20 mouse cellular contexts compared by ENCODE assay signal in the genomic region with DNA sequence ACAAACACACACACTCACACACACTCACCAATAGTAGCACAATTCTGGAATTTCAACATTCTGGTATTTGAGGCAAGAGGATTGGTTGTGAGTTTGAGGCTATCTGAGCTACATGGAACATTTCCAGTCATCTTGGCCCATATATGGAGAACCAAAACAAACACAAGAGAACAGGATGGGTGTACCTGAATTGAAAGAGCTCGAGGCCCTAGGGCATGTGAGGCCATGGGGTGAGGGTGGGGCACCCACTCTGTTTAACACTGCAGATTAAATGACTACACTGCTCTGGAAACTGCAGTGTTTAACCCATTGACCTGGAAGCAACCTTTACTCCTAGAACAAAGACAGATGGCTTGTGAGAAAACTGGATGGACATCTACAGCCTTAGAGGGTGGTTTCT. TPM values are rescaled to one million over a fixed set of nuclear protein-coding genes. Genes with fewer than 3 reads are reported as not detected.
DNase-seq lines count a peak whose midpoint lies in the region; ATAC-seq and TF ChIP-seq lines count a peak whose summit lies in the region.
"Had no signal": no experiment of that assay in that cellular context is flagged by ENCODE, and none has a peak within 500 bp of the region (broad histone marks: within the 10 kb centered on the region; RNA-seq: fewer than 3 reads in every experiment).

No protein-coding gene starts in this region.

- WGBS in liver, embryonic 12.5 days (ENCODE audit: insufficient replicate concordance), result 17% methylated on average over 1 of the region's 1 CpGs
- WGBS in midbrain, postnatal 0 days, result 50% methylated on average over 1 of the region's 1 CpGs

- H3K36me3 ChIP-seq in liver, embryonic 12.5 days, result no peaks in the 10 kb centered on the region
- H3K36me3 ChIP-seq in midbrain, postnatal 0 days (ENCODE audit: insufficient read depth, low read length), result no peaks in the 10 kb centered on the region
- H3K36me3 ChIP-seq: embryonic facial prominence, embryonic 12.5 days; heart, embryonic 13.5 days; hindbrain, embryonic 10.5 days; neural tube, embryonic 15.5 days had no signal

- H3K27ac ChIP-seq in liver, embryonic 12.5 days, result no peak overlapping the region
- no peak overlapping the region for H3K27ac ChIP-seq in midbrain, postnatal 0 days (ENCODE audit: low read depth, low read length)
- H3K27ac ChIP-seq: embryonic facial prominence, embryonic 12.5 days; heart, embryonic 13.5 days; hindbrain, embryonic 10.5 days; neural tube, embryonic 15.5 days had no signal

- no peak overlapping the region for H3K4me2 ChIP-seq in liver, embryonic 12.5 days
- no peak overlapping the region for H3K4me2 ChIP-seq in midbrain, postnatal 0 days (ENCODE audit: low read depth, low read length, poor library complexity, severe bottlenecking)
- H3K4me2 ChIP-seq: embryonic facial prominence, embryonic 12.5 days; heart, embryonic 13.5 days; neural tube, embryonic 15.5 days had no signal

- H3K9ac ChIP-seq in liver, embryonic 12.5 days, result no peak overlapping the region
- H3K9ac ChIP-seq in midbrain, postnatal 0 days (replicated peaks; ENCODE audit: low read length, poor library complexity, severe bottlenecking), result no peak overlapping the region
- H3K9ac ChIP-seq: embryonic facial prominence, embryonic 12.5 days; heart, embryonic 13.5 days; neural tube, embryonic 15.5 days had no signal

- H3K27me3 ChIP-seq in liver, embryonic 12.5 days (replicated peaks), result no peaks in the 10 kb centered on the region
- no peaks in the 10 kb centered on the region for H3K27me3 ChIP-seq in midbrain, postnatal 0 days (ENCODE audit: insufficient read depth, low read length)
- H3K27me3 ChIP-seq: embryonic facial prominence, embryonic 12.5 days; heart, embryonic 13.5 days; neural tube, embryonic 15.5 days had no signal

- H3K9me3 ChIP-seq in liver, embryonic 12.5 days (replicated peaks), result no peaks in the 10 kb centered on the region
- H3K9me3 ChIP-seq in midbrain, postnatal 0 days (ENCODE audit: low read length), result no peaks in the 10 kb centered on the region
- H3K9me3 ChIP-seq: embryonic facial prominence, embryonic 12.5 days; heart, embryonic 13.5 days; hindbrain, embryonic 10.5 days; neural tube, embryonic 15.5 days had no signal

- H3K4me3 ChIP-seq in liver, embryonic 12.5 days, result no peak overlapping the region
- no peak overlapping the region for H3K4me3 ChIP-seq in midbrain, postnatal 0 days (ENCODE audit: low read depth, low read length)
- H3K4me3 ChIP-seq: embryonic facial prominence, embryonic 12.5 days; heart, embryonic 13.5 days; hindbrain, embryonic 10.5 days; neural tube, embryonic 15.5 days had no signal

- H3K4me1 ChIP-seq in liver, embryonic 12.5 days, result peaks cover 39% of the 10 kb centered on the region
- H3K4me1 ChIP-seq in midbrain, postnatal 0 days (ENCODE audit: insufficient read depth, low read length), result no peaks in the 10 kb centered on the region
- H3K4me1 ChIP-seq: embryonic facial prominence, embryonic 12.5 days; heart, embryonic 13.5 days; hindbrain, embryonic 10.5 days; neural tube, embryonic 15.5 days had no signal

- peak; percentile 50; the same call in 1 of the 2 replicates for ATAC-seq in liver, embryonic 12.5 days
- ATAC-seq in CD4-positive, CD25-positive, alpha-beta regulatory T cell, adult 4 months, result peak; percentile 76
- ATAC-seq in activated CD4-positive, CD25-positive, alpha-beta regulatory T cell, adult 4 months, result peak; percentile 83
- no peak for ATAC-seq in granulocyte monocyte progenitor cell, adult 5-6 weeks (replicated peaks; ENCODE audit: poor library complexity, severe bottlenecking)
- ATAC-seq in midbrain, postnatal 0 days (ENCODE audit: low FRiP score), result no peak

- DNase-seq in liver, result no peak
- peak; percentile 51 for DNase-seq in naive thymus-derived CD4-positive, alpha-beta T cell, adult 2 months (ENCODE audit: low read depth)
- no peak for DNase-seq in midbrain, postnatal 0 days (ENCODE audit: low spot score)
- no peak for DNase-seq in spleen, postnatal 14 days (ENCODE audit: low spot score in 2 of 2)
- DNase-seq: cerebellum, adult 18-20 months; gastrocnemius, postnatal 36 days; layer of hippocampus, postnatal 36 days; left cerebral cortex, postnatal 4 days; spleen, adult 18-20 months; thymus, adult 2 months had no signal

- no peak for TF ChIP-seq CTCF in midbrain, postnatal 0 days (IDR thresholded peaks at IDR 0.05)

RNA-seq across cellular contexts. Expression of a gene that starts 8.0 kb away (rescaled TPM):
- 79.8 and 82.7 TPM in 2 replicates for polyA plus RNA-seq in liver, embryonic 12.5 days (2016; fragmentation: Nextera tagmentation; extraction: Ambion mirVana)
- 10 to 100 TPM; 17.8 to 30.3 TPM for polyA plus RNA-seq in CD4-positive, CD25-positive, alpha-beta regulatory T cell, adult 4 months (2017; shearing (Covaris generic))
- 10 to 100 TPM; 31.8 to 35.4 TPM for polyA plus RNA-seq in activated CD4-positive, CD25-positive, alpha-beta regulatory T cell, adult 4 months (2017; shearing (Covaris generic))
- 64.1 and 73.3 TPM in 2 replicates for total RNA-seq in granulocyte monocyte progenitor cell, adult 5-6 weeks (2014; fragmentation: Nextera tagmentation)
- total RNA-seq in granulocyte monocyte progenitor cell, adult 5-6 weeks (2017), result 92.7 and 98.3 TPM in 2 replicates
- total RNA-seq in midbrain, postnatal 0 days (2014; rRNA removed), result 116 and 133 TPM in 2 replicates
- 49.1 and 55.8 TPM in 2 replicates for polyA plus RNA-seq in midbrain, postnatal 0 days (2015; fragmentation: Nextera tagmentation; extraction: Ambion mirVana)

RNA-seq across cellular contexts. Expression of a gene that starts 8.4 kb away (rescaled TPM):
- polyA plus RNA-seq in liver, embryonic 12.5 days (2016; fragmentation: Nextera tagmentation; extraction: Ambion mirVana), result 1.2 and 1.9 TPM in 2 replicates
- polyA plus RNA-seq in CD4-positive, CD25-positive, alpha-beta regulatory T cell, adult 4 months (2017; shearing (Covaris generic)), result not detected
- polyA plus RNA-seq in activated CD4-positive, CD25-positive, alpha-beta regulatory T cell, adult 4 months (2017; shearing (Covaris generic)), result not detected
- total RNA-seq in granulocyte monocyte progenitor cell, adult 5-6 weeks (2014; fragmentation: Nextera tagmentation), result not detected in 2 replicates
- not detected in 2 replicates for total RNA-seq in granulocyte monocyte progenitor cell, adult 5-6 weeks (2017)
- total RNA-seq in midbrain, postnatal 0 days (2014; rRNA removed), result not detected in 2 replicates
- polyA plus RNA-seq in midbrain, postnatal 0 days (2015; fragmentation: Nextera tagmentation; extraction: Ambion mirVana), result 0.96 and 1.9 TPM in 2 replicates
- total RNA-seq: gastrocnemius, postnatal 36 days; left cerebral cortex, postnatal 4 days had no signal
- polyA plus RNA-seq: brain, embryonic 14.5 days; large intestine, adult 2 months; neural tube, embryonic 15.5 days; thymus, adult 2 months had no signal

Comparison
In these comparisons a context has a peak if more than half of its experiments do, and no peak if none do; other contexts are left out.
1. ATAC-seq: peak in liver, embryonic 12.5 days (single experiment), CD4-positive, CD25-positive, alpha-beta regulatory T cell, adult 4 months (single experiment) and activated CD4-positive, CD25-positive, alpha-beta regulatory T cell, adult 4 months (single experiment); none in granulocyte monocyte progenitor cell, adult 5-6 weeks (single experiment) and midbrain, postnatal 0 days (single experiment).